Mouse (Mus musculus): ENCODE measurements around the gene Htr2b.

GRCm38 (mm10) chr1:86144001-86144944 lies 32.5 kb upstream of the Htr2b start:
- TF ChIP-seq CTCF (IDR thresholded peaks at IDR 0.05) (peak; percentile 46), EP300 (IDR thresholded peaks at IDR 0.05; ENCODE audit: insufficient read depth, low read depth, low read length) (no peak)
